Mouse (Mus musculus): ENCODE results near the gene Ntm. TPM values are rescaled to one million over a fixed set of nuclear protein-coding genes. Genes with fewer than 3 reads are reported as not detected.

The Ntm gene
- polyA plus RNA-seq, 1 experiment from 2014 or later: 20.1 TPM

GRCm38 (mm10) chr9:29523221-29523620 is 439.7 kb downstream of the Ntm start:
- Histone ChIP-seq H3K9ac (replicated peaks) (no peak overlapping the region), H3K4me1 (replicated peaks) (0 out of 2 replicates have a peak, but pooled peaks cover 3% of the 10 kb centered on the region), H3K27ac (no peak overlapping the region), H3K9me3 (no peaks in the 10 kb centered on the region), H3K36me3 (no peaks in the 10 kb centered on the region), H3K4me3 (replicated peaks) (no peak overlapping the region), H3K27me3 (no peaks in the 10 kb centered on the region), H3K4me2 (no peak overlapping the region)
- WGBS: 60% methylated on average over 3 of the region's 3 CpGs
- no peak for ATAC-seq (ENCODE audit: insufficient number of reproducible peaks, insufficient read depth, low FRiP score, low TSS enrichment, low read depth)

GRCm38 (mm10) chr9:29519181-29519580 is 443.8 kb downstream of the Ntm start:
- Histone ChIP-seq H3K4me2 (no peak overlapping the region), H3K4me1 (replicated peaks) (0 out of 2 replicates have a peak, but pooled peaks cover 3% of the 10 kb centered on the region), H3K9me3 (no peaks in the 10 kb centered on the region), H3K4me3 (replicated peaks) (no peak overlapping the region), H3K36me3 (no peaks in the 10 kb centered on the region), H3K27ac (no peak overlapping the region), H3K9ac (replicated peaks) (no peak overlapping the region), H3K27me3 (no peaks in the 10 kb centered on the region)
- 65% methylated on average over 2 of the region's 2 CpGs for WGBS
- no peak for ATAC-seq (ENCODE audit: insufficient number of reproducible peaks, insufficient read depth, low FRiP score, low TSS enrichment, low read depth)

- Histone ChIP-seq H3K27ac (no peak overlapping the region), H3K9me3 (no peaks in the 10 kb centered on the region), H3K4me3 (replicated peaks) (no peak overlapping the region), H3K36me3 (no peaks in the 10 kb centered on the region), H3K4me1 (replicated peaks) (0 out of 2 replicates have a peak, but pooled peaks cover 3% of the 10 kb centered on the region), H3K4me2 (no peak overlapping the region), H3K27me3 (no peaks in the 10 kb centered on the region), H3K9ac (replicated peaks) (no peak overlapping the region)
- ATAC-seq (ENCODE audit: insufficient number of reproducible peaks, insufficient read depth, low FRiP score, low TSS enrichment, low read depth): no peak
- WGBS: 52% methylated on average over 2 of the region's 2 CpGs
Observed at GRCm38 (mm10) chr9:29516688-29517087, 446.3 kb downstream of the Ntm start.

- WGBS: 72% methylated on average over 17 of the region's 17 CpGs
- no peak overlapping the region for H3K27ac ChIP-seq
- no peak overlapping the region for H3K4me2 ChIP-seq
- no peaks in the 10 kb centered on the region for H3K4me1 ChIP-seq (replicated peaks)
- H3K27me3 ChIP-seq: no peaks in the 10 kb centered on the region
- no peaks in the 10 kb centered on the region for H3K9me3 ChIP-seq
- H3K4me3 ChIP-seq (replicated peaks): no peak overlapping the region
- H3K36me3 ChIP-seq: no peaks in the 10 kb centered on the region
- H3K9ac ChIP-seq (replicated peaks): no peak overlapping the region
- no peak for ATAC-seq (ENCODE audit: insufficient number of reproducible peaks, insufficient read depth, low FRiP score, low TSS enrichment, low read depth)
Observed at GRCm38 (mm10) chr9:29514588-29515356, 448.2 kb downstream of the Ntm start.

- no peak for ATAC-seq (ENCODE audit: insufficient number of reproducible peaks, insufficient read depth, low FRiP score, low TSS enrichment, low read depth)
- whole genome bisulfite sequencing: 50% methylated on average over 2 of the region's 2 CpGs
- Histone ChIP-seq H3K27ac (no peak overlapping the region), H3K9me3 (no peaks in the 10 kb centered on the region), H3K36me3 (no peaks in the 10 kb centered on the region), H3K27me3 (no peaks in the 10 kb centered on the region), H3K4me1 (replicated peaks) (no peaks in the 10 kb centered on the region), H3K9ac (replicated peaks) (no peak overlapping the region), H3K4me3 (replicated peaks) (no peak overlapping the region), H3K4me2 (no peak overlapping the region)
Observed at GRCm38 (mm10) chr9:29496002-29496401, 466.9 kb downstream of the Ntm start.

- 95% methylated on average over 2 of the region's 2 CpGs for WGBS
Observed at GRCm38 (mm10) chr9:29482272-29482671, 480.7 kb downstream of the Ntm start.

GRCm38 (mm10) chr9:29479051-29479450 is 483.9 kb downstream of the Ntm start:
- Histone ChIP-seq H3K4me3 (replicated peaks) (no peak overlapping the region), H3K27ac (no peak overlapping the region), H3K27me3 (peaks cover 6% of the 10 kb centered on the region; the same call in 1 of the 2 replicates), H3K4me1 (replicated peaks) (no peaks in the 10 kb centered on the region), H3K9ac (replicated peaks) (no peak overlapping the region), H3K36me3 (no peaks in the 10 kb centered on the region), H3K9me3 (no peaks in the 10 kb centered on the region), H3K4me2 (no peak overlapping the region)
- WGBS: 74% methylated on average over 10 of the region's 10 CpGs
- no peak for ATAC-seq (ENCODE audit: insufficient number of reproducible peaks, insufficient read depth, low FRiP score, low TSS enrichment, low read depth)

More at GRCm38 (mm10) chr9:29482272-29482671, 480.7 kb downstream of the Ntm start:
- Histone ChIP-seq H3K4me2 (no peak overlapping the region), H3K36me3 (no peaks in the 10 kb centered on the region), H3K27me3 (peaks cover 3% of the 10 kb centered on the region; the same call in 1 of the 2 replicates), H3K27ac (no peak overlapping the region), H3K9ac (replicated peaks) (no peak overlapping the region), H3K4me1 (replicated peaks) (no peaks in the 10 kb centered on the region), H3K9me3 (no peaks in the 10 kb centered on the region), H3K4me3 (replicated peaks) (no peak overlapping the region)
- ATAC-seq (ENCODE audit: insufficient number of reproducible peaks, insufficient read depth, low FRiP score, low TSS enrichment, low read depth): no peak

- Histone ChIP-seq H3K27ac (no peak overlapping the region), H3K4me2 (no peak overlapping the region), H3K9ac (replicated peaks) (no peak overlapping the region), H3K36me3 (no peaks in the 10 kb centered on the region), H3K4me1 (replicated peaks) (no peaks in the 10 kb centered on the region), H3K4me3 (replicated peaks) (no peak overlapping the region), H3K9me3 (no peaks in the 10 kb centered on the region), H3K27me3 (peaks cover 6% of the 10 kb centered on the region; the same call in 1 of the 2 replicates)
- WGBS: 19% methylated on average over 6 of the region's 6 CpGs
- no peak for ATAC-seq (ENCODE audit: insufficient number of reproducible peaks, insufficient read depth, low FRiP score, low TSS enrichment, low read depth)
Observed at GRCm38 (mm10) chr9:29477219-29477618, 485.7 kb downstream of the Ntm start.

GRCm38 (mm10) chr9:29473418-29473817 is 489.5 kb downstream of the Ntm start:
- H3K36me3 ChIP-seq: no peaks in the 10 kb centered on the region
- no peak for ATAC-seq (ENCODE audit: insufficient number of reproducible peaks, insufficient read depth, low FRiP score, low TSS enrichment, low read depth)
- H3K27me3 ChIP-seq: peaks cover 6% of the 10 kb centered on the region; the same call in 1 of the 2 replicates
- H3K9me3 ChIP-seq: no peaks in the 10 kb centered on the region
- H3K4me2 ChIP-seq: no peak overlapping the region
- H3K9ac ChIP-seq (replicated peaks): no peak overlapping the region
- H3K4me3 ChIP-seq (replicated peaks): no peak overlapping the region
- no peaks in the 10 kb centered on the region for H3K4me1 ChIP-seq (replicated peaks)
- H3K27ac ChIP-seq: no peak overlapping the region

- H3K27ac ChIP-seq: no peak overlapping the region
- H3K9ac ChIP-seq (replicated peaks): no peak overlapping the region
- ATAC-seq (ENCODE audit: insufficient number of reproducible peaks, insufficient read depth, low FRiP score, low TSS enrichment, low read depth): no peak
- H3K9me3 ChIP-seq: no peaks in the 10 kb centered on the region
- H3K4me3 ChIP-seq (replicated peaks): no peak overlapping the region
- WGBS: 49% methylated on average over 4 of the region's 4 CpGs
- H3K4me2 ChIP-seq: no peak overlapping the region
- H3K36me3 ChIP-seq: no peaks in the 10 kb centered on the region
- no peaks in the 10 kb centered on the region for H3K4me1 ChIP-seq (replicated peaks)
- H3K27me3 ChIP-seq: peaks cover 2% of the 10 kb centered on the region; the same call in 1 of the 2 replicates
Observed at GRCm38 (mm10) chr9:29472226-29472625, 490.7 kb downstream of the Ntm start.

GRCm38 (mm10) chr9:29464756-29465155 is 498.2 kb downstream of the Ntm start:
- no peak for ATAC-seq (ENCODE audit: insufficient number of reproducible peaks, insufficient read depth, low FRiP score, low TSS enrichment, low read depth)
- Histone ChIP-seq H3K9ac (replicated peaks) (no peak overlapping the region), H3K4me2 (no peak overlapping the region), H3K4me1 (replicated peaks) (peaks cover 9% of the 10 kb centered on the region; the same call in 1 of the 2 replicates), H3K9me3 (no peaks in the 10 kb centered on the region), H3K36me3 (no peaks in the 10 kb centered on the region), H3K4me3 (replicated peaks) (no peak overlapping the region), H3K27ac (no peak overlapping the region), H3K27me3 (peaks cover 17% of the 10 kb centered on the region)
- 73% methylated on average over 4 of the region's 4 CpGs for WGBS

All from limb, embryonic 12.5 days (tissue).